Mouse (Mus musculus) liver, postnatal 0 days (tissue): ENCODE measurements around the gene Sap30bp.

ENCODE experiments used
- CTCF ChIP-seq: sonication (generic); IDR thresholded peaks from 2 replicates; pipeline ENCODE4 v1.5.1; 2016; ENCODE audit warnings: antibody characterized with exemption, low read depth
- EP300 ChIP-seq: IDR thresholded peaks from 2 replicates; pipeline ENCODE4 v1.6.1; 2016; ENCODE audit warnings: antibody characterized with exemption, low read depth, mild to moderate bottlenecking

- TF ChIP-seq CTCF (no peak), EP300 (no peak)
These were observed 46.6 kb upstream of the Sap30bp start for GRCm38 (mm10) chr11:115886446-115886845.
